Mouse (Mus musculus) intestine, postnatal 0 days (tissue): Measurements from ENCODE around the gene Stat3. TPM values are rescaled to one million over a fixed set of nuclear protein-coding genes. Genes with fewer than 3 reads are reported as not detected.
A peak's percentile ranks its signal among the peaks of the same experiment; 100 is the strongest.

Source experiments
- ATAC-seq: fragments of 200-750 bp; cut with Nextera tagmentation; 2 replicates; pipeline ENCODE4 v1.8.0; 2017; ENCODE audit warnings: mild to moderate bottlenecking, moderate TSS enrichment, moderate library complexity
- H3K27ac ChIP-seq: fragments of 300-500 bp; sonication (generic); 2 replicates; pipeline ENCODE4 v1.5.1; 2014; ENCODE audit warnings: mild to moderate bottlenecking, low read depth, low read length, moderate library complexity
- H3K27me3 ChIP-seq: fragments of 300-500 bp; sonication (generic); replicated peaks from 2 replicates; pipeline ENCODE4 v1.6.1; 2014; ENCODE audit warnings: low read length, mixed read lengths; ENCODE audit not compliant: control insufficient read depth, insufficient read depth
- H3K36me3 ChIP-seq: fragments of 300-500 bp; sonication (generic); 2 replicates; pipeline ENCODE4 v1.6.1; 2014; ENCODE audit warnings: mild to moderate bottlenecking, moderate library complexity; ENCODE audit not compliant: control insufficient read depth, insufficient read depth
- H3K4me1 ChIP-seq: fragments of 300-500 bp; sonication (generic); replicated peaks from 2 replicates; pipeline ENCODE4 v1.6.1; 2014; ENCODE audit warnings: antibody characterized with exemption, low read length, mixed read lengths; ENCODE audit not compliant: control insufficient read depth, insufficient read depth
- H3K4me2 ChIP-seq: fragments of 300-500 bp; sonication (generic); replicated peaks from 2 replicates; pipeline ENCODE4 v1.6.1; 2014; ENCODE audit warnings: low read depth, mild to moderate bottlenecking, moderate library complexity
- H3K4me3 ChIP-seq: fragments of 300-500 bp; sonication (generic); 2 replicates; pipeline ENCODE4 v1.5.1; 2014; ENCODE audit warnings: low read depth, low read length
- H3K9ac ChIP-seq: fragments of 300-500 bp; sonication (generic); 2 replicates; pipeline ENCODE4 v1.6.1; 2014; ENCODE audit warnings: mild to moderate bottlenecking, low read depth, low read length
- H3K9me3 ChIP-seq: fragments of 300-500 bp; sonication (generic); 2 replicates; pipeline ENCODE4 v1.6.1; 2016; ENCODE audit warnings: mixed run types; ENCODE audit not compliant: control insufficient read depth
- CTCF ChIP-seq: sonication (generic); IDR thresholded peaks from 2 replicates; pipeline ENCODE4 v1.5.1; 2016; ENCODE audit warnings: low read depth, mild to moderate bottlenecking, control low read depth, antibody characterized with exemption, moderate library complexity
- WGBS: fragments of 180-500 bp; shearing (Covaris S2); extraction: QIAGEN DNeasy Blood & Tissue Kit; methylation state at CpG from one replicate; pipeline ENCODE4 v1.1.7; 2014; 5-methylcytosine and 5-hydroxymethylcytosine counted together
- polyA plus RNA-seq: library from polyadenylated mRNA; unstranded; fragments of >200 nt; fragmentation: Nextera tagmentation; extraction: Ambion mirVana; gene quantifications from 2 replicates; pipeline ENCODE4 v1.2.1, GENCODE M21; 2015

Gene Stat3
- polyA plus RNA-seq, 1 experiment from 2014 or later, result 61.2 TPM

- no peak for ATAC-seq
- Histone ChIP-seq H3K4me1 (no peaks in the 10 kb centered on the region), H3K36me3 (peaks cover 81% of the 10 kb centered on the region), H3K27ac (no peak overlapping the region), H3K9ac (no peak overlapping the region), H3K4me3 (no peak overlapping the region), H3K4me2 (no peak overlapping the region), H3K9me3 (no peaks in the 10 kb centered on the region), H3K27me3 (no peaks in the 10 kb centered on the region)
- no peak for TF ChIP-seq CTCF
- WGBS, result 80% methylated on average over 9 of the region's 9 CpGs
These were observed 45.0 kb downstream of the Stat3 start for GRCm38 (mm10) chr11:100894146-100894918.

- peaks cover 81% of the 10 kb centered on the region for H3K36me3 ChIP-seq
- peak; percentile 72 for ATAC-seq
- no peak overlapping the region for H3K4me2 ChIP-seq
- no peak overlapping the region for H3K9ac ChIP-seq
- no peaks in the 10 kb centered on the region for H3K27me3 ChIP-seq
- H3K27ac ChIP-seq, result no peak overlapping the region
- H3K4me3 ChIP-seq, result no peak overlapping the region
- TF ChIP-seq CTCF, result peak; percentile 100
- no peaks in the 10 kb centered on the region for H3K9me3 ChIP-seq
- WGBS, result 12% methylated on average over 9 of the region's 9 CpGs
- no peaks in the 10 kb centered on the region for H3K4me1 ChIP-seq
These were observed 45.9 kb downstream of the Stat3 start for GRCm38 (mm10) chr11:100893482-100893881.

GRCm38 (mm10) chr11:100892435-100892834 is 46.9 kb downstream of the Stat3 start:
- Histone ChIP-seq H3K4me3 (no peak overlapping the region), H3K27ac (no peak overlapping the region), H3K4me1 (no peaks in the 10 kb centered on the region), H3K4me2 (no peak overlapping the region), H3K36me3 (peaks cover 79% of the 10 kb centered on the region), H3K27me3 (no peaks in the 10 kb centered on the region), H3K9me3 (no peaks in the 10 kb centered on the region), H3K9ac (no peak overlapping the region)
- WGBS, result 84% methylated on average over 5 of the region's 5 CpGs
- no peak for ATAC-seq
- TF ChIP-seq CTCF, result no peak

GRCm38 (mm10) chr11:100891256-100892123 is 47.9 kb downstream of the Stat3 start:
- H3K4me2 ChIP-seq, result no peak overlapping the region
- 0 out of 2 replicates have a peak, but pooled peaks have one; percentile 3 for TF ChIP-seq CTCF
- no peak overlapping the region for H3K27ac ChIP-seq
- no peak overlapping the region for H3K4me3 ChIP-seq
- H3K27me3 ChIP-seq, result no peaks in the 10 kb centered on the region
- peaks cover 81% of the 10 kb centered on the region for H3K36me3 ChIP-seq
- no peaks in the 10 kb centered on the region for H3K4me1 ChIP-seq
- no peak overlapping the region for H3K9ac ChIP-seq
- 62% methylated on average over 15 of the region's 15 CpGs for WGBS
- no peak for ATAC-seq
- H3K9me3 ChIP-seq, result no peaks in the 10 kb centered on the region

- peaks cover 79% of the 10 kb centered on the region for H3K36me3 ChIP-seq
- H3K27ac ChIP-seq, result no peak overlapping the region
- H3K4me3 ChIP-seq, result no peak overlapping the region
- no peak for ATAC-seq
- 92% methylated on average over 6 of the region's 6 CpGs for WGBS
- H3K9me3 ChIP-seq, result no peaks in the 10 kb centered on the region
- H3K4me2 ChIP-seq, result no peak overlapping the region
- no peak for TF ChIP-seq CTCF
- H3K4me1 ChIP-seq, result 0 out of 2 replicates have a peak, but pooled peaks cover 6% of the 10 kb centered on the region
- H3K27me3 ChIP-seq, result no peaks in the 10 kb centered on the region
- no peak overlapping the region for H3K9ac ChIP-seq
These were observed 48.9 kb downstream of the Stat3 start for GRCm38 (mm10) chr11:100890481-100890880.

GRCm38 (mm10) chr11:100888348-100888820 is 51.0 kb downstream of the Stat3 start:
- 59% methylated on average over 10 of the region's 10 CpGs for WGBS
- Histone ChIP-seq H3K27ac (no peak overlapping the region), H3K9ac (no peak overlapping the region), H3K4me1 (0 out of 2 replicates have a peak, but pooled peaks cover 6% of the 10 kb centered on the region), H3K27me3 (no peaks in the 10 kb centered on the region), H3K36me3 (peaks cover 77% of the 10 kb centered on the region), H3K4me3 (no peak overlapping the region), H3K4me2 (no peak overlapping the region), H3K9me3 (no peaks in the 10 kb centered on the region)
- no peak for TF ChIP-seq CTCF
- no peak for ATAC-seq
